Mouse (Mus musculus): Measurements from ENCODE around the gene B430305J03Rik. TPM values are rescaled to one million over a fixed set of nuclear protein-coding genes. Genes with fewer than 3 reads are reported as not detected.

The B430305J03Rik gene
- polyA plus RNA-seq, 1 experiment = 2.4 TPM

DNA sequence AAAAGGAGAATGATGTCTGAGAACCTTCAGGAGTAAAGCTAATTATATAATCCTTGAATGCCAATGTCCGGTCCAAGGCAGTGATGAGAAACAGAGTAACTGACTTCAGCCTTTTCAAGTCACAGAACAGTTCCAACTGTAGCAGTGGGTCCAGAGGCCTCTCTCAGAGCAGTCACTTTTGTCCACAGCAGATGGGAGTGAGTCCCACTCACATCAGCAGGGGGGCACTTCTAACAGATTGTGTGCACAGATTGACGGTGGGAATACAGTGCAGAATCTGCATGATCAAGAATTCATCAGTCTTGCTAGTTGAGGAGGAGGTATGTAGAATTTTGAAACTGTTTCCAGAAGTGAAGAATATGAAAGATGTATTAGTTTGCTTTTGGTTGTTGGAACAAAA is 45.7 kb downstream of the B430305J03Rik start:
- TF ChIP-seq POLR2AphosphoS2 (IDR thresholded peaks at IDR 0.05; ENCODE audit: insufficient read length, low read depth) (no peak), TCF12 (IDR thresholded peaks at IDR 0.05; ENCODE audit: insufficient read depth, poor library complexity, severe bottlenecking) (no peak), USF1 (IDR thresholded peaks at IDR 0.05; ENCODE audit: low read depth) (no peak), SRF (IDR thresholded peaks at IDR 0.05; ENCODE audit: control insufficient read depth, insufficient read length, low read depth) (no peak), POLR2A (IDR thresholded peaks at IDR 0.05; ENCODE audit: insufficient read length, low read depth) (no peak), REST (IDR thresholded peaks at IDR 0.05; ENCODE audit: insufficient read depth, insufficient read length) (no peak), E2F4 (IDR thresholded peaks at IDR 0.05; ENCODE audit: insufficient read depth) (no peak), MYOD1 (IDR thresholded peaks at IDR 0.05; ENCODE audit: control insufficient read depth in 1 of 3, insufficient read length in 2 of 3, low read depth in 2 of 3) (no peak)
- no peaks in the 10 kb centered on the region for H3K79me2 ChIP-seq (ENCODE audit: control insufficient read depth, insufficient read depth)
- no peaks in the 10 kb centered on the region for H3K36me3 ChIP-seq (ENCODE audit: control insufficient read depth, insufficient read depth)
- no peak overlapping the region for H3K4me2 ChIP-seq (ENCODE audit: low read depth)
- H3ac ChIP-seq (ENCODE audit: control insufficient read depth, insufficient read length) = no peak overlapping the region
- no peak overlapping the region for H3K4me3 ChIP-seq
- H3K27me3 ChIP-seq (ENCODE audit: control insufficient read depth, insufficient read depth, insufficient read length) = no peaks in the 10 kb centered on the region

DNA sequence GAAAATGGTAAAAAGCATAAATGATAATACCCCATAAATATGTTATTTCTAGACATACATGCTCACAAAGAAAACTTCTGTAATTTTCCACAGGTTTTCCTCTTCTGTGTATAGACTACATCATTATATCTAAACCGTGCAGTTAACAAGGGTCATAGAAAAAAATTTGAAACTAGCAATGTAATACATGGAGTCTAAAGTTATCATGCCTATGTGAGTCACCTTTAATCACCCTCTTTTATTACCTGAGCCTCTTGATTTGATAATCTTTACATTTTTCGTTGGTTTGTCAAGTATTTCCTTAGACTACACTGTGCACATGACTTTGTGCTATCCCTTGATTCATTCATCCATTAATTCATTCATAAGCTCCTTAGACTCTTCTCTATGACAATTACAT is 50.7 kb downstream of the B430305J03Rik start:
- H3K4me2 ChIP-seq (ENCODE audit: low read depth) = no peak overlapping the region
- H3K27me3 ChIP-seq (ENCODE audit: control insufficient read depth, insufficient read depth, insufficient read length) = no peaks in the 10 kb centered on the region
- H3K36me3 ChIP-seq (ENCODE audit: control insufficient read depth, insufficient read depth) = no peaks in the 10 kb centered on the region
- no peaks in the 10 kb centered on the region for H3K79me2 ChIP-seq (ENCODE audit: control insufficient read depth, insufficient read depth)
- H3K4me3 ChIP-seq = no peak overlapping the region
- H3ac ChIP-seq (ENCODE audit: control insufficient read depth, insufficient read length) = no peak overlapping the region
- no peak for TF ChIP-seq E2F4 (IDR thresholded peaks at IDR 0.05; ENCODE audit: insufficient read depth)
- no peak for TF ChIP-seq MYOD1 (IDR thresholded peaks at IDR 0.05; ENCODE audit: control insufficient read depth in 1 of 3, insufficient read length in 2 of 3, low read depth in 2 of 3)
- TF ChIP-seq CEBPB (IDR thresholded peaks at IDR 0.05; ENCODE audit: insufficient read depth, poor library complexity, severe bottlenecking) = no peak
- TF ChIP-seq TCF3 (IDR thresholded peaks at IDR 0.05; ENCODE audit: insufficient read length, low read depth) = no peak
- no peak for TF ChIP-seq POLR2A (IDR thresholded peaks at IDR 0.05; ENCODE audit: insufficient read length, low read depth)
- TF ChIP-seq TCF12 (IDR thresholded peaks at IDR 0.05; ENCODE audit: insufficient read depth, poor library complexity, severe bottlenecking) = no peak
- no peak for TF ChIP-seq SRF (IDR thresholded peaks at IDR 0.05; ENCODE audit: control insufficient read depth, insufficient read length, low read depth)
- TF ChIP-seq MYOG (IDR thresholded peaks at IDR 0.05; ENCODE audit: control insufficient read depth in 1 of 3, insufficient read depth in 1 of 3, insufficient read length in 2 of 3, low read depth in 2 of 3) = no peak
- no peak for TF ChIP-seq MAX (IDR thresholded peaks at IDR 0.05; ENCODE audit: low read depth)
- TF ChIP-seq USF1 (IDR thresholded peaks at IDR 0.05; ENCODE audit: low read depth) = no peak
- TF ChIP-seq POLR2AphosphoS2 (IDR thresholded peaks at IDR 0.05; ENCODE audit: insufficient read length, low read depth) = no peak

Other genes with a start within 250 kb of the B430305J03Rik start
- 4.2 TPM for gene Rap2b, start 4.3 kb downstream of the B430305J03Rik start, polyA plus RNA-seq (2012; fragmentation: generic; extraction: Trizol)

Measured in myocyte (in vitro differentiated cells).